Mouse (Mus musculus) skeletal muscle tissue, adult 2 months (tissue): Measurements from ENCODE around the gene Ankrd49.
A peak's percentile ranks its signal among the peaks of the same experiment; 100 is the strongest.

Experiments
- DNase-seq: peaks from one replicate; pipeline ENCODE4 v3.0.0-alpha.2; 2012; ENCODE audit warnings: low read depth, low spot score

Ankrd49 gene

GRCm38 (mm10) chr9:14784039-14785002 lies at the start of gene Ankrd49, which contains the start of gene Mre11a:
TSS of gene Ankrd49 (minus strand) at chr9:14784856.
TSS of gene Mre11a (plus strand) at chr9:14784654.
- peak; percentile 93 for DNase-seq

DNA sequence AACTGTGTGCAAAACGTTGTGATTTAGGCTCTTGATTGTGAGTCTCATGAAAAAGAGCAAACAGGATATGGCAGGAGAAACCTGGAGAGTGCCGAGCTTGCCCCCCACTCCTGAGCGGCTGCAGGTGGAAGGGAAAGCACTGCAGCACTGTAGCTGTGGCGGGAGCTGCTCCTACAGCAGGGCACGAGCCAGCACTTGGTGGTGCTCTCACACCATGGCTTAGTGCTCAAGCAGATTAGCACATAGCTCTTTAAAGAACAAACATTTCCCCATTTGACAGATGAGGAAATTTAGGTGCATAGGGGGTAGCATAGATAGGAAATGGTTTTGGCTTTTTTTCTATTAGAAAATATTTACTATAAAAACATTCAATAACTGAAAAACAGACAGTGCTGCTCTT lies 47.4 kb upstream of the Ankrd49 start:
- no peak for DNase-seq

DNA sequence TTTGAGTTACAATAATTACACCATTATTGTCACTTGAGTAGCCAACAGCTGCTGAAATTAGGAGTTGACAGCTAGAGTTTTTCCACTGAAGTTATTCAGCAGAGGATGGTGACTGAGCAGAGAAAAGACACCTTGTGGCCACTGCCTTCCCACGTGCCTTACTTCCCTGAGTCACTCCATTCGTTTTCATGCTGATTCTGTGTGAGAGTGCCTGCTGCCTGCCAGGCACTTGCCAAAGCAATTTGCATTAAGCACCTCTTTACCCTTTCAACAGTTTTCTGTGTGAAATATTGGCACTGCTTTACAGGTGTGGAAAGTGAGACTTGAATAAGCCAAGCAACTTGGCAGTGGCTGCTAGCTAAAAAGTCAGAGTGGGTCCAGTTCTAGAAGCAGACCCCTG lies 43.2 kb upstream of the Ankrd49 start:
- DNase-seq: no peak

- no peak for DNase-seq
Observed at GRCm38 (mm10) chr9:14824840-14825239, 40.2 kb upstream of the Ankrd49 start.

DNA sequence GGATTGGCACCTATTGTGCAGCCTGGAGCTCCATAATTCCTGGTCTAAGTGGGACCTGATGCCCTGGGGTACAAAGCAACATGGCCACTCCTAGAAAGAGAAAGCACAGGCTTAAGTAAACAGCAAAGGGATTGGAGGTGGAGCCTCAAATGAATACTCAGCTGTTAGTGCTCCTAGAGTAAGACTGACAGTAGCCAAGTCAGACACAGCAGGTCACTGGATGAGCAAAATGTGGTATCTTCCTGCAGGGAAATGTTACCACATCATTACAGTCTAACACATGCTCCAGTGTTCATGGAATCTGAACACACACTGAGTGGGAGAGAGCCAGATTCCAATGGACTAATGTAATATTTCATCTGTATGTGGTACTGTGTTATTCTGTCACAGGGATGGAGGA lies 36.7 kb upstream of the Ankrd49 start:
- no peak for DNase-seq

DNA sequence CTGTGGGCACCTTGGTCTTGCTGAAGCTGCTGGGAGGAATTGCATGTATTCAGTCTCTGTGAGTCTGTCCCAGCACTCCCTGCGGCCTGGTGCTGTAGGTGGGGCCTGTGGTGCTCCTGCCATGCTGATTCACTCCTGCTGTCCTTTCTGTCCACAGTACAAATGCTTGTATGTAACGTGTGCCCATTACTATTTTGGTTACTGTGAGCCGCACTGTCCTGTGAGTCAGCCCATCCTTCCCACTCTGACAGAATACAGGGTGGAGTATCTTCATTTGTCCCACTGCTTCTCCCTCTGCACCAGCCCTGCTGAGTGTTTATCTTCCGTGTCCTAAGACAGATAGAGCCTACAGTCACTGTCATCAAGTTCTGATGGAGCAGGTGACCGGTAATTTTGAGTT lies 25.5 kb upstream of the Ankrd49 start:
- DNase-seq: no peak

DNA sequence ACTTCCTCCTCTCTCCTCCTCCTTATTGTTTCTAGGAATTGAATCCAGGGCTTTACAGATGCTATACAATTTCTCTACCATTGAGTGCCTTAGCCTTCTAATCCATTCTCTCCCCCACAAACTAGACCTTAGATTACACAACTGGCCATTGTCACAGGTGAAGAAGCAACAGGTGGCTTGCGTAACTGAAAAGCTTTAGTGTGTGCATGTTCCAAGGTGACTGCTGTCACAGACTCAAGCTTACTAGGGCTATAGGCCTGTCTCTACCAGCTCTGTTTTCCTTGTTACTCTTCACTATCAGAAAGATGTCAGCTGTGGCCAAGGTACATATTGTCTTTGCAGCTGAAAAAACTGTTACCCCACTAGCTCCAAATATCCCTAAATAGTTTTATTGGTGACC lies 22.1 kb upstream of the Ankrd49 start:
- no peak for DNase-seq

DNA sequence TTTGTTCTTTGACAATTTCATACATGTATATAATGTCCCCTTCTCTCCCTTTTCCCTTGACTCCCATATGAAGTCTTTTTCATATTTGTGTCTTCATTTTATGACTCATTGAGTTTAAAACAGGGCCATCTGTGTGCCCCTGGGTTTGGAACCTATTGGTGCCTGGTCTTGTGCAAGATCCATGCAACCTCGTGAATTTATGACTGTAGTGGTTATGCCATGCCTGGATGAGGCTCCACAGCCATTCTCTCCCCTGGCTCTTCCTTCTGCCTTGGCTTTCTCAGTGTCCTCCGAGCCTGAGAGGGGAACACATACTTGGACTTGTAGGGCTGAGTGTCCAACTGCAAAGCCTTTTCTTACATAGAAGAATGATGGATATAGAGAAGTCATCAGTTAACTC lies 21.1 kb upstream of the Ankrd49 start:
- no peak for DNase-seq

- DNase-seq: no peak
Observed at GRCm38 (mm10) chr9:14787356-14787755, 2.7 kb upstream of the Ankrd49 start.

- no peak for DNase-seq
Observed at GRCm38 (mm10) chr9:14778341-14778740, 6.3 kb downstream of the Ankrd49 start.

DNA sequence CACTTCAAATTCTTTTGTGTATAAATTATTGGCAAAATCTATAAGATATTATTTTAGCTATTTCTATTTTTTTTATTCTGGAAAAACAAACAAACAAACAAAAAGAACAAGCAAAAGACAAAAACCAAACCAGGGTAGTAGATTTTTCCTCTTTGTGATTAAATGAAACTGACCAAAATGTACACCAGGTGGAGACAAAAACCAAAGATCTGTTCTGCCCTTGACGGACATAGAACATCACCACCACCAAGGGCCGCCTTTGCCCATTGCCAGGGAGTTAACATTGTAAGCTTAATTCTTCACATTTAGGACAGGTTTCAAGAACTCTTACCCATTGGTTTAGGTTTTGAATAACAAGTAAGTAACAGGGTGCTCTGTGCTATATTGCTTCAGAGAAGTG lies 10.8 kb downstream of the Ankrd49 start:
- DNase-seq: no peak

DNA sequence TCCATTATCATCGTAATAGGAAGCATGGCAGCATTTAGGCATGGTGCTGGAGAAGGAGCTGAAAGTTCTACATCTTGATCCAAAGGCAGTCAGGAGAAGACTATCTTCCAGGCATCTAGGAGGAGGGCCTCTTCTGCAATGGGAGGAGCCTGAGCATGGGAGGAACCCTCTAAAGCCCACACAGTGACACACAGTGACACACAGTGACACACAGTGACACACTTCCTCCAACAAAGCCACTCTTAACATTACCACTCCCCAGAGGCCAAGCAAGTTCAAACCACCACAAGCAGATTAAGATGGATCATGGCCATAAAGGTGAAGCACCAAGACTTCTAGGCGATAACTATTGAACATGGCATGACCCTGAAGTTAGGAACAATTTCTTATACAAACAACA lies 12.6 kb downstream of the Ankrd49 start:
- no peak for DNase-seq

DNA sequence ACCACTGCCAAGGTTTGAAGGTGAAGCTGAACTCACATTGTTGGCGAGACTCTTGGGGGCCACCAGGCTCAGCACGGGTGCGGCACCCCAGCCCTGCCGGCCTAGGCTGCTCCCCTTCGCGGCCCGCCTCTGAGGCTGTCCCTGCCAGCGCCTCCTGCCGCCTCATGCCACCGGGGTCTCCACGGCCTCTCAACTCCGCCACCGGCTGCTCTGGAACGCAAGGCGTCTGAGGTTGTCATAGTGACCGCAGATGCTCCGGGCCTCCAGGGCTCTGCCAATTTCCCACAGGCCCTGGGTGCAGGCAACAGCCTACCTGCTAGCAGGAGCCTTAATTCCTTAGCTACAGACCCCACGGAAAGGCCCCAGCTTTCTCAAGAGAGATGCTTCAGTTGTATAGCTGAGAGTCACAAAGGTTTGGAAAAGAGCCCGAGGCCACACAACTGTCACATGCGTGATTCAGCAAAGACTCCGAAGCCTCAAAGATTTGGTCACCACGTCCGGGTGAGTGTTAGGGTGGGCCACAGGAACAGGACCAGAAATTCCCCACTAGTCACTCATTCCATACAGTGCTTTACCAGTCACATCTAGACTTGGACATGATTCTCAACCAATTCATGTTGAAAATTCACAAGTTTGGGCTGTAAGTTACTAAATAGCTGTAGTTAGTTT lies 13.7 kb downstream of the Ankrd49 start, which contains the start of gene 1700012B09Rik:
1700012B09Rik (minus strand) TSS at position 228 of the 669 bp plus-strand sequence.
- DNase-seq: no peak

DNA sequence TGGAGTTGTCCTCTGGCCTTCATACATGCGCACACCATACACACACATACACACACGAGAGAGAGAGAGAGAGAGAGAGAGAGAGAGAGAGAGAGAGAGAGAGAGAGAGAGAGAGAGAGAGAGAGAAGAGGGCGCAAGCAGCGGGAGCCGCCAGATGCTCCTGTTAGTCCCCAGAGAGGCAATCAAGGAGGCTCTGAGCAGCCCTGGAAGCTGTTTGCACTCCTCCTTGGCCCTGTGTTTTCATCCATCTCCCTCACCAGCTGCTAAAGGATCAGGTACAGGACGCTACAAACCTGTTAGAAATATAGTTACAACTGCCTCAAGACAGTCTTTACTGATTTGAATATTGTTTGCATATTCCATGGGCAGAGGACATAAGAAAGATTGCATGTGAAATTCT lies 14.8 kb downstream of the Ankrd49 start:
- DNase-seq: no peak

DNA sequence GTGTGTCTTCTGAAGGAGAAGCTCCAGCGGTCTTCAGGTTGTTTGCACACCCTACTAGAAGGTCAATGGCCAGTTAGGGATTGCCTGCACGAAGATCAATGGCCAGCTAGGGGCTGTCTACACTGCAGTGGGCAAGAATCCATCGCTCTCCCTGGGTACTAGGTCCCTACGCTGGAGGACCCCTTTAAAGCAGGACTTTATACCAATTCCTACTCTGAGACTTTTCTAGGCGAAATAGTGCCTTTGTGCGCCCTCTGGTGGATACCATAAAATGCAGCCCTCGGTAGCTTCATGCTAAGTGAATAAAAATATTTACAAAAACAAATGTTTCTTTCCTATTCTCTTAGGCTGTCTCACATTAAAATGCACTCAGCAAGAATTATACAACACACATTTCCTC lies 19.9 kb downstream of the Ankrd49 start:
- no peak for DNase-seq

DNA sequence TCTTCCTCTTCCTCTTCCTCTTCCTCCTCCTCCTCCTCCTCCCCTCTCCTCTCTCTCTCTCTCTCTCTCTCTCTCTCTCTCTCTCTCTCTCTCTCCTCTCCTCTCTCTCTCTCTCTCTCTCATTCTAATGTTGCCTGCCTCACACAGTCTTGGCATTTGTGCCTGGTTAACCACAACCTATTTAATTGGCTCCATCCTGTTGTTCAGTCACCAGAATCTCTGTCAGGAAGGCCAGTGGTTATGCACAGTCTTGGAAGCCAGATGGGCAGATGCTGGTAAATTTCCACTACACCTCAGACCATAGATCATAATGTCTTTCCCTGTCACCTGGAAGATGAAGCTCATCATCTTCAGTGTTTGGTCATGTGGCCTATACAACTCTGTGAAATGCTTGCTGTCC lies 25.4 kb downstream of the Ankrd49 start:
- DNase-seq: no peak

GRCm38 (mm10) chr9:14758590-14758989 lies 26.1 kb downstream of the Ankrd49 start:
- DNase-seq: no peak

DNA sequence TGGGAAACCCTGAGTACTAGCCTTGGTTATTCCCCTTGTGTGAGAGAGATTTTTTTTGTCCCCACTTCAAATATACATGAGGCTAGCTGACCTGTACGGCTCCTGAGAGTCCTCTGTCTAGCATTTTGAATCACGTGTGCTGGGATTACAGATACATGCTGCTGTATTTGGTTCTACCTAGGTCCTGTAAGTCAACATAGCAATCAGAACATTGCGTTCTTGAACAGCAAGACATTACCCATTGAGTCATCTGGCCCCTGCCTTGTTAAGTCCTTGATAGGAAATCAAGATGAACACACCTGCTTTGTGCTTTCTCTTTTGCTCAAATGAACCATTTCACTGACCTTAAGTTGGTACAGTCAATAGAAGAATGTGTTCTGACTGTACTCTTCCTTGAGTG lies 30.2 kb downstream of the Ankrd49 start:
- no peak for DNase-seq

GRCm38 (mm10) chr9:14753947-14754346 lies 30.7 kb downstream of the Ankrd49 start:
- no peak for DNase-seq

DNA sequence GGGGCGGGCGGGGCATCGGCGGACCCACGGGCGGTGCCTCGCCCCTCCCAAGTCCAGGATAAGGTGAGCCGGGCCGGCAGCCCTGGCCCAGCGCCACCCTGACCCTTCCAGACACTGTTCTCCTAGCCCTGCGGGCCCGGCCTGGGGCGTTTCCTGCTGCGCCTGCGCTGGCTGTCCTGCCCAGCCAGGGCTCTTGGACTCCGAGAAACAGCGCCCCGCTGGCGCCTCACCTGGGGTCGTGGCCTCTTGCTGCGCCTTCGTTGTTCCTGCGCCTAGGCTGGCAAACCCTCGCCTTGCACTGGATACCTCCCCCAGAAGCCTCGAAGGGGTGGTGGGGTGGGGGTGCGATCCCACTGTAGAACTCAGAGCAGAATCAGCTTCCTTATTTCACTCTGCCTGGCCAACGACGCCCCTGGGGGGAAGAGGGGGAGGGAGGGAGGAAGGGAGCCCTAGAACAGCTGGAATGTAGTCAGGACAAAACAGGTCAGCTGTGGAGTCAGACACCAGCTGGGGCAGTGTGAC lies 32.6 kb downstream of the Ankrd49 start, which contains the start of gene Fut4:
Fut4 (minus strand) TSS at position 393 of the 522 bp plus-strand sequence.
- DNase-seq: peak; percentile 16

- DNase-seq: no peak
Observed at GRCm38 (mm10) chr9:14751503-14752000, 33.1 kb downstream of the Ankrd49 start.

DNA sequence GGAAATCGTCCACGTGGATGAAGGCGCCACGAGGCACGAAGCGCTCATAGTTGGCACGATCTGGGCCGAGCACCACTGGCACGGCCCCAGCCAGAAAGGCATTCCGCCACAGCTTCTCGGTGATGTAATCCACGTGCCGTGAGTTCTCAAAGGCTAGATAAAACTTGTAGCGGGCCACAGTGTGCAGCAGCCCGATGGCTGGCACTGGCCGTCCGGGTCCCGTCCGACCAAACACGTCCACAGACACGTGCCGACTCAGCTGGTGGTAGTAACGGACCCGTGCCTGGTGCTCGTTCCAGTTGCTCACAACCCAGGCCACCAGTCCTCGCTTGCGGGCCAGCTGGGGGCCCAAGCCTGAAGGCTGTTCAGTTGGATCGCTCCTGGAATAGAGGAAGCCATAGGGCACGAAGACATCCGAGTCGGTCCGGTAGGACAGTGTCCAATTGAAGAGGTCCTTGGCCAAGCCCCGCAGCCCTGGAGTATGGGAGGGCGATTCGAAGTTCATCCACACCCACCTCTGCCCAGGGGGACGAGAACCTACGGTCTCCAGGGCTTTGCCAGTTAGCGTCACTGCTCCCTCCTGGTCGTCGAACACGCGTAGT lies 33.7 kb downstream of the Ankrd49 start:
- DNase-seq: no peak
